Mouse (Mus musculus) ES-Bruce4 (cell line): ENCODE data around the gene Ccna1. TPM values are rescaled to one million over a fixed set of nuclear protein-coding genes. Genes with fewer than 3 reads are reported as not detected.

Source experiments
- H3K27ac ChIP-seq: 2 replicates; pipeline ENCODE4 v1.5.1; 2012; ENCODE audit warnings: low read length, inconsistent platforms; ENCODE audit not compliant: insufficient read depth
- H3K27me3 ChIP-seq: 2 replicates; pipeline ENCODE4 v1.6.1; 2012; ENCODE audit warnings: mild to moderate bottlenecking, low read length, inconsistent platforms; ENCODE audit not compliant: control insufficient read depth, poor library complexity, insufficient read depth, severe bottlenecking
- H3K36me3 ChIP-seq: 2 replicates; pipeline ENCODE4 v1.6.1; 2012; ENCODE audit warnings: inconsistent platforms, mild to moderate bottlenecking, low read length, moderate library complexity; ENCODE audit not compliant: control insufficient read depth, poor library complexity, insufficient read depth, severe bottlenecking
- H3K4me1 ChIP-seq: one replicate; pipeline ENCODE4 v1.8.1; 2011; ENCODE audit warnings: low read length; ENCODE audit not compliant: control insufficient read depth, insufficient read depth
- H3K4me3 ChIP-seq: 2 replicates; pipeline ENCODE4 v1.5.1; 2011; ENCODE audit warnings: low read depth, mild to moderate bottlenecking, low read length
- H3K9ac ChIP-seq: 2 replicates; pipeline ENCODE4 v1.6.1; 2012; ENCODE audit warnings: low read depth, mild to moderate bottlenecking, inconsistent platforms; ENCODE audit not compliant: poor library complexity, severe bottlenecking
- H3K9me3 ChIP-seq: replicated peaks from 2 replicates; pipeline ENCODE4 v1.6.1; 2012; ENCODE audit warnings: mild to moderate bottlenecking, low read length, inconsistent platforms; ENCODE audit not compliant: control insufficient read depth, poor library complexity, insufficient read depth, severe bottlenecking
- CTCF ChIP-seq: IDR thresholded peaks from one replicate; pipeline ENCODE4 v1.8.1; 2011; ENCODE audit warnings: low read depth, low read length
- EP300 ChIP-seq: IDR thresholded peaks from 2 replicates; pipeline ENCODE4 v1.6.1; 2011; ENCODE audit warnings: low read depth, low read length; ENCODE audit not compliant: insufficient read depth
- POLR2A ChIP-seq: IDR thresholded peaks from one replicate; pipeline ENCODE4 v1.8.1; 2011; ENCODE audit warnings: low read length; ENCODE audit not compliant: insufficient read depth
- polyA plus RNA-seq: library from polyadenylated mRNA; stranded (reverse); fragments of >200 nt; gene quantifications from 2 replicates; pipeline ENCODE4 v1.2.4, GENCODE M21; 2011; ENCODE audit warnings: low read depth; ENCODE audit not compliant: missing spikeins, insufficient read depth, insufficient read length

The Ccna1 gene
- polyA plus RNA-seq, 1 experiment, result 1.7 TPM

DNA sequence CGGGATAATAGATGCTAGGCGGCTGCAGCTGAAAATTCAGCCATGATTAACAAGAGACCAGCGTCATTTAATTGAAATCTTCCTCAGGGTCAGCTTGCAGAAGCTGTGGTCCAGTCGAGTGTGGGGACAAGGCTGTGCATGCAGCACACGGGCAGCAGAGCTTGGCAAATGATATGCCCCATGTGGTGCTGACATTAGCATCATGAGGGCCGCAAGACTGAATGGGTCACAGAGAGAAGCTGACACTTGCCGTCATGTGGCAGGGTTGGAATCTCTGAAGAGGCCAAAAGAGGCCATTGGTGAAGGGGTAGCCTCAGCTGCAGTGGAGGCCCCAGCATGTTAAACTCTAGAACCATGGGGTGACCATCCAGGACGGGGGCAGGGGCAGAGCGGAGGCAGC is 7.4 kb upstream of the Ccna1 start:
- no peak for TF ChIP-seq CTCF
- no peak for TF ChIP-seq EP300
- TF ChIP-seq POLR2A, result no peak
- no peaks in the 10 kb centered on the region for H3K36me3 ChIP-seq

DNA sequence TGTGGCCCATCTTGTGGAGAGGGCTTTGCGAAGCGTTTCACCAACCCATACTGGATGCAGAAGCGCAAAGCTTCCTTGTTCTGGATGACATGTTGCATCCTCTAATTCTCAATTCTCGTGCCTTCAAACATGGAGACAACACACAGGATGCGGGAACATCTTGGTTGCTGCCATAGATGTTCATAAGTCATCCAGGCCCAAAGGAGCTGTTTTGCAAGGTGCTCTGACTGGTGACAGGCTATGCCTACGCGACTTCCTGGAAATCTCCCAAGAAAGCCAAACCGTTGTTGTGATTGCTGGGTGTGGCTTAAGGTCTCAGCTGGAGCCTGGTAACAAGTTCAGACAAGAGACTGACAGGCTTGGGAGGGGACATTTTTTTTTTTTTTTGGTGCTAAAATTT is 1.1 kb upstream of the Ccna1 start:
- Histone ChIP-seq H3K9ac (no peak overlapping the region), H3K9me3 (no peaks in the 10 kb centered on the region), H3K27me3 (peaks cover 2% of the 10 kb centered on the region; the same call in 1 of the 2 replicates), H3K27ac (no peak overlapping the region), H3K4me1 (no peaks in the 10 kb centered on the region), H3K4me3 (no peak overlapping the region), H3K36me3 (no peaks in the 10 kb centered on the region)
- TF ChIP-seq CTCF (no peak), EP300 (no peak), POLR2A (no peak)

More for the DNA sequence above, 7.4 kb upstream of the Ccna1 start:
- no peaks in the 10 kb centered on the region for H3K4me1 ChIP-seq
- no peak overlapping the region for H3K4me3 ChIP-seq
- no peaks in the 10 kb centered on the region for H3K9me3 ChIP-seq
- no peak overlapping the region for H3K9ac ChIP-seq
- H3K27ac ChIP-seq, result no peak overlapping the region
- no peaks in the 10 kb centered on the region; the same call in 1 of the 2 replicates for H3K27me3 ChIP-seq

DNA sequence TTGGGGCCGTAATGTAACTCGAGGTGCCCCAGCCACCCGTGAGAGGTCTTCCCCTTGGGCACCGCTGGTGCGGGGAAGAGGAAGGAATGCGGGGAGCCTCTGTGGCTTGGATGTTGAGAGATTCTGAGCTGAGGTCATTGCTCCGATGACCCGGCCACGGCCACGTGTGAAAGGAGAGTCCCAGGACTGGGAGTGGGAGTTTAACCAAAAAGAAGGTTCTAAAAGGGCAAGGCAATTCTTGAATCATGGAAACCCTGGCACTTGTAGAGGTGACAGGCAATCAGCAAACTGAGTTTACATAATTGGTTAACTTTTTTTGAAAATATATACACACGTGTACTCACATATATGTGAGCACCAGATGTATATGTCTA is 433 bp upstream of the Ccna1 start:
- Histone ChIP-seq H3K27ac (no peak overlapping the region), H3K9ac (peak overlapping the region; percentile 38), H3K9me3 (no peaks in the 10 kb centered on the region), H3K4me3 (peak overlapping the region; percentile 65), H3K27me3 (peaks cover 2% of the 10 kb centered on the region; the same call in 1 of the 2 replicates), H3K36me3 (no peaks in the 10 kb centered on the region), H3K4me1 (no peaks in the 10 kb centered on the region)
- no peak for TF ChIP-seq CTCF
- TF ChIP-seq EP300, result no peak
- no peak for TF ChIP-seq POLR2A

DNA sequence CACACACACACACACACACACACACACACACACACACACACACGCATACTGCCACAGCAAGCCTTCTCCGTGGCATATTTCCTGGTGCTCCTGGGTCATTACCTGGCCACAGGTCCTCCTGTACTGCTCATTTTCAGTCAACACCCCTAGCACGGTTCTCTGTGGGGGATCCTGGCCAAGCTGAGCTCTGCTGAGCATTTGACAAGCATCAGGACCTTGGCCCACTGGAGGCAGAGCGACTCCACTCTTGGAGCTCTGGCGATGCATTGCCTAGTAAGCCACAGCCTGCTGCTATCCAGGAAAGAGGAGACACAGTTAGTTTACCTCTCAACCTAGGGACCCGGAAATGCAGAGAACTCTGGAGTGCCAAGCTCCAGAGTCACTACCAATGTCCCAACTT is 1.1 kb downstream of the Ccna1 start:
- Histone ChIP-seq H3K9me3 (no peaks in the 10 kb centered on the region), H3K27me3 (peaks cover 2% of the 10 kb centered on the region; the same call in 1 of the 2 replicates), H3K4me1 (no peaks in the 10 kb centered on the region), H3K36me3 (no peaks in the 10 kb centered on the region), H3K27ac (no peak overlapping the region), H3K9ac (peak overlapping the region; percentile 53), H3K4me3 (peak overlapping the region; percentile 64)
- no peak for TF ChIP-seq CTCF
- TF ChIP-seq EP300, result no peak
- no peak for TF ChIP-seq POLR2A

GRCm38 (mm10) chr3:55044601-55045370 is 10.5 kb downstream of the Ccna1 start:
- Histone ChIP-seq H3K9me3 (no peaks in the 10 kb centered on the region), H3K4me1 (no peaks in the 10 kb centered on the region), H3K27me3 (no peaks in the 10 kb centered on the region; the same call in 1 of the 2 replicates), H3K4me3 (no peak overlapping the region), H3K36me3 (no peaks in the 10 kb centered on the region), H3K27ac (no peak overlapping the region), H3K9ac (no peak overlapping the region)
- TF ChIP-seq POLR2A, result no peak
- TF ChIP-seq CTCF, result no peak
- TF ChIP-seq EP300, result no peak

- Histone ChIP-seq H3K9me3 (no peaks in the 10 kb centered on the region), H3K9ac (no peak overlapping the region), H3K4me1 (no peaks in the 10 kb centered on the region), H3K27me3 (no peaks in the 10 kb centered on the region; the same call in 1 of the 2 replicates), H3K4me3 (no peak overlapping the region), H3K27ac (no peak overlapping the region), H3K36me3 (no peaks in the 10 kb centered on the region)
- TF ChIP-seq CTCF (no peak), EP300 (no peak), POLR2A (no peak)
Observed at GRCm38 (mm10) chr3:55037608-55038007, 17.7 kb downstream of the Ccna1 start.
